Mouse (Mus musculus) megakaryocyte-erythroid progenitor cell, adult 5-6 weeks (primary cell): Measurements from ENCODE around the gene Zeb2. TPM values are rescaled to one million over a fixed set of nuclear protein-coding genes. Genes with fewer than 3 reads are reported as not detected.
A peak's percentile ranks its signal among the peaks of the same experiment; 100 is the strongest.

ENCODE experiments used
- ATAC-seq: replicated peaks from 2 replicates; pipeline ENCODE4 v1.8.0; 2016; ENCODE audit warnings: mild to moderate bottlenecking, inconsistent platforms; ENCODE audit not compliant: severe bottlenecking, poor library complexity, low FRiP score, low TSS enrichment
- total RNA-seq, 2 experiments: library from RNA; stranded (forward) in 1 of 2; stranded (reverse) in 1 of 2; fragments of 200-1000, 215-1000 nt in 1 of 2; fragments of >200 nt in 1 of 2; fragmentation: Nextera tagmentation in 1 of 2; gene quantifications; 2 replicates each; pipeline ENCODE4 v1.2.3; 2014 to 2017

The Zeb2 gene
- total RNA-seq, 2 experiments from 2014 or later: 119 to 125 TPM

GRCm38 (mm10) chr2:44962620-44963019, 154.6 kb downstream of the Zeb2 start:
- peak; percentile 79 for ATAC-seq

DNA sequence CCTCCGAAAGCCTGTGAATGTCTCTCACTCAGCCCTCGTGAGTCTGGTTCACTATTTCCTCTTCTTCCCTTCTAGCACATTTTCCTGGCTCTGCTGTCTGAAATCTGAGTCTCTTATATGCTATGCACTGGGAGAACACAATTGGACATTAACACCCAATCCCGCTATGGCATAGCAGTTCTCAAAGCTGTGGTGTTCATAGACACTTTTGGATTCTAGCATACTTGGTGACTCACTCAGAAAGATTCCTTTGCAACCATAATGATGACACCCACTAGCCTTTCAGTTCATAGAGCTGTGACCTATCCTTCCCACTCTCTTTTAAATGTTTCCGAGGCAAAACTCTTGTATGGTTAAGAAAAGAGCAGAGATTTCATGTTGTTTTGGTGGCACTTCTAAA, 156.0 kb downstream of the Zeb2 start:
- ATAC-seq: no peak

DNA sequence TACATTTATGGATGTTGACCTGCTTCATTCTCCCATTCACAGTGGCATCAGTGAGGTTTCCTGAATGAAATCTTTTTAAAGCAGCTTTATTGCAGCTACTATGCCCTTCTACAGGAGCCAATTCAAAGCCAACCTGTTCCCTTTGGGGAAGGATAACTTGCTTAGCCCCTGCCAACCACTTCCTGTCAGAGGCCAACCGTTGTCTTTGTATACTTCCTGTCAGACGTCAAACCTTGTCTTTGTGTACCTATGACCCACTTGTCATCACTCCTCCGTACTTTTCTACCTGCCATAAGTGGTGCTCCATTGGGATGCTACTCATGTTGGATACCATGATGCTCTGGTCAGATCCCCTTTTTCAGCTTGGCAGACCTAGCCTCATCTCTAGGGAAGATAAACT, 156.6 kb downstream of the Zeb2 start:
- no peak for ATAC-seq

- no peak for ATAC-seq
Measured at GRCm38 (mm10) chr2:44957329-44957797, 159.8 kb downstream of the Zeb2 start.

DNA sequence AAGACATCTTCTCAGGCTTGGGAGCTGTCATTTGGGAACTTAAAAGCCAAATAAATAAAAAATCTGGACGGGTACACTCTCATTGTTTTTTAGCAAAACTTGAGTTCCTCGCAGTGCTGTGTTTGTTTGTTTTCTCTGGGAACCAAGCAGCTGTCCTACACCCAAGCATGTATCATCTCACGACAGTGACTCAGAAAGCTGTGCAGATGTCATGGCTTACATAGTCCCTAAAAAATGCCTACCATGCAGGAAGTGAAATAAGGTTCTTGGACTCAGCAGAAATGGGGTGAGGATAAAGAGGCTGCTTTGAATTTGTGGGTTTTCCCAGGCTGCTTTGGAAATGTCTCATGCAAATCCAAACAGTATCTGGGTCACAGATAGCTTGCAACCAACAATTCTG, 161.0 kb downstream of the Zeb2 start:
- no peak for ATAC-seq

GRCm38 (mm10) chr2:44955506-44955905, 161.7 kb downstream of the Zeb2 start:
- no peak for ATAC-seq

DNA sequence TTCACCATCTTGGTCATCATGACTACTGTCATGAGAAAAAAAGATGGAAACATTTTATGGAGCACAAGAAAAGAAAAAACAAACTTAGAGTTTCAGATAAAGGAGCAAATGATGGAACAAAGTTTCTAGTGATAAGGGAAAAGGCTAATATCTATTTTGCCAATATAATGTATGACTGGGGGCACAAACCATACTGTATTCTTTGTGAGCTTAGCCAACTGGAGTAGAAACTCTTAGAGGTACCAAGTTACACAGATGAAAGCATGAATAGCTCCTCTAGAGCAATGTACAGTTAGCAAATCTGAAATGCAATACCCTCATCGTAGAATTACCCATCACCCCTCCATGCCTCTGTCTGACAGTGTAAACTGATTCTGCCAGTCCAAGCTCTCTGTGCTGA, 163.0 kb downstream of the Zeb2 start:
- peak; percentile 48; the same call in 1 of the 2 replicates for ATAC-seq

DNA sequence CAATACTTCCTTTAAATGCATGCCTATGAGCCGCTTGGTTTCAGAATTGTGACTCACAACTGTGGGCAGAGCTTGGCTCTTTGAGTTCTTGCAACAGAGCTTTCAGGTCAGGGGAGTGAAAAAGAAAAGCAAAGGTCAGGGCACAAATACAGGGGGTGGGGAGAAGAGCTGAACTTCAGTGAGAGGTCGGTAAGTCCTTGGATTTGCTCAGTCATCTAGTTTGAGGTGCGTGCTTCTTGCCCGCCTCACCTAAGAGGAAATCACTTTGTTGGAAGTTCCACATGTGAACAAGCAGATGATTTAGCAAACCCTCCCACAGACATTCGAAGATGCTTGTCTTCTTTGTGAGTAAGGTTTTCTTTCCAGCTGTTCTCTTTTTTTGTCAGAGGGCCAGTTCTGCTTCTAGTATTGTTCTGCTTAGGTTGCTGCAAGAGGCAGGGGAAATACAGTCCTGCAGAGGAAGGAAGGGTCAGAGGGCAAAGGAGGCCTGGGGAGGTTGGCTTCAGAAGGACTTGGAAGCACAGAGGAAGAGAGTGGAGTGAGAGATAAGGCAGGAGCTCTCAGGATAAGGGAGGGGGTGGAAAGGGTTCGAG, 164.3 kb downstream of the Zeb2 start:
- ATAC-seq: 0 out of 2 replicates have a peak, but pooled peaks have one; percentile 38

GRCm38 (mm10) chr2:44951651-44952213, 165.5 kb downstream of the Zeb2 start:
- no peak for ATAC-seq

GRCm38 (mm10) chr2:44944689-44945088, 172.5 kb downstream of the Zeb2 start:
- no peak for ATAC-seq

Other genes starting within 250 kb of the Zeb2 start
- 15.8 and 22.0 TPM in 2 replicates for gene Gtdc1, start 189.7 kb downstream of the Zeb2 start, total RNA-seq (2014; fragmentation: Nextera tagmentation)
- gene Gtdc1, start 189.7 kb downstream of the Zeb2 start, total RNA-seq (2017): 15.8 and 23.0 TPM in 2 replicates